19 mouse cellular contexts compared by ENCODE assay signal in genomic region chr11:35783038-35783437, GRCm38 (mm10). TPM values are rescaled to one million over a fixed set of nuclear protein-coding genes. Genes with fewer than 3 reads are reported as not detected.
DNase-seq lines count a peak whose midpoint lies in the region; ATAC-seq and TF ChIP-seq lines count a peak whose summit lies in the region.
"Had no signal": no experiment of that assay in that cellular context is flagged by ENCODE, and none has a peak within 500 bp of the region (broad histone marks: within the 10 kb centered on the region; RNA-seq: fewer than 3 reads in every experiment).

No protein-coding gene starts in this region.

- H3K27ac ChIP-seq in gastrocnemius, adult 2 months, result no peak overlapping the region
- no peak overlapping the region for H3K27ac ChIP-seq in CH12.LX (ENCODE audit: insufficient read depth, low read depth)
- H3K27ac ChIP-seq in intestine, embryonic 16.5 days (ENCODE audit: low read length), result no peak overlapping the region
- no peak overlapping the region for H3K27ac ChIP-seq in forebrain, embryonic 13.5 days
- H3K27ac ChIP-seq: liver, embryonic 13.5 days; midbrain, embryonic 10.5 days had no signal

- 88% methylated on average over 5 of the region's 5 CpGs for WGBS in intestine, embryonic 16.5 days
- 93% methylated on average over 5 of the region's 5 CpGs for WGBS in forebrain, embryonic 13.5 days

- peak; percentile 3 for TF ChIP-seq RAD21 in CH12.LX (IDR thresholded peaks at IDR 0.05; ENCODE audit: low read depth, low read length)

- TF ChIP-seq POLR2A in CH12.LX (IDR thresholded peaks at IDR 0.05; ENCODE audit: low read depth, low read length), result no peak

- H3K4me1 ChIP-seq in CH12.LX (ENCODE audit: control insufficient read depth in 1 of 2, insufficient read depth in 2 of 2), result no peaks in the 10 kb centered on the region
- H3K4me1 ChIP-seq in intestine, embryonic 16.5 days (ENCODE audit: control insufficient read depth, insufficient read depth, low read length), result no peaks in the 10 kb centered on the region
- H3K4me1 ChIP-seq in forebrain, embryonic 13.5 days, result no peaks in the 10 kb centered on the region
- H3K4me1 ChIP-seq: liver, embryonic 13.5 days; midbrain, embryonic 10.5 days had no signal

- dilution Hi-C loops in CH12.LX (cut with MboI; ENCODE audit: extremely low pct_ligation_motif_present, extremely low pct_unique_long_range_greater_than_20kb, low sequenced_read_pairs), result no loop called here

- no peaks in the 10 kb centered on the region for H3K27me3 ChIP-seq in CH12.LX (replicated peaks)
- H3K27me3 ChIP-seq in intestine, embryonic 16.5 days (replicated peaks; ENCODE audit: control insufficient read depth, insufficient read depth, low read length), result no peaks in the 10 kb centered on the region
- no peaks in the 10 kb centered on the region for H3K27me3 ChIP-seq in forebrain, embryonic 13.5 days
- H3K27me3 ChIP-seq: liver, embryonic 13.5 days had no signal

- H3K4me2 ChIP-seq in CH12.LX (ENCODE audit: insufficient read depth, low read depth, poor library complexity, severe bottlenecking), result no peak overlapping the region
- no peak overlapping the region for H3K4me2 ChIP-seq in intestine, embryonic 16.5 days (ENCODE audit: low read depth, low read length)
- no peak overlapping the region for H3K4me2 ChIP-seq in forebrain, embryonic 13.5 days
- H3K4me2 ChIP-seq: liver, embryonic 13.5 days had no signal

- in situ Hi-C loops in CH12.LX (cut with MboI; ENCODE audit: low pct_ligation_motif_present, low pct_unique_long_range_greater_than_20kb, low sequenced_read_pairs), result no loop called here

- TF ChIP-seq CTCF in gastrocnemius, adult 2 months (IDR thresholded peaks at IDR 0.05), result peak; percentile 8; the same call in 1 of the 2 replicates
- no peak; a peak in 1 of 4 replicates for TF ChIP-seq CTCF in CH12.LX (conservative IDR thresholded peaks at IDR 0.05 in 1 of 2, IDR thresholded peaks at IDR 0.05 in 1 of 2; ENCODE audit: low read depth in 2 of 2, low read length in 2 of 2)

- intact Hi-C loops in gastrocnemius, adult 2 months (cut with DNase I), result loop anchor here (5.0 kb wide), 1 partner anchor 34 kb away; no protein-coding TSS in a partner anchor

- H3K9me3 ChIP-seq in CH12.LX (replicated peaks; ENCODE audit: low read length), result peaks cover 6% of the 10 kb centered on the region
- H3K9me3 ChIP-seq in intestine, embryonic 16.5 days (ENCODE audit: control insufficient read depth, low read length), result no peaks in the 10 kb centered on the region
- H3K9me3 ChIP-seq in forebrain, embryonic 13.5 days (replicated peaks), result no peaks in the 10 kb centered on the region
- H3K9me3 ChIP-seq: liver, embryonic 13.5 days had no signal

- H3K79me2 ChIP-seq in CH12.LX (replicated peaks; ENCODE audit: control insufficient read depth, extremely low read depth, insufficient read depth, poor library complexity, severe bottlenecking), result peaks cover 10% of the 10 kb centered on the region

- no peak overlapping the region for H3K9ac ChIP-seq in CH12.LX (ENCODE audit: insufficient read depth, low read depth)
- no peak overlapping the region for H3K9ac ChIP-seq in intestine, embryonic 16.5 days (ENCODE audit: low read depth, low read length)
- H3K9ac ChIP-seq in forebrain, embryonic 13.5 days, result no peak overlapping the region
- H3K9ac ChIP-seq: liver, embryonic 13.5 days had no signal

- no peak overlapping the region for H3K4me3 ChIP-seq in gastrocnemius, adult 2 months
- H3K4me3 ChIP-seq in CH12.LX (replicated peaks in 1 of 3; ENCODE audit: low read depth in 2 of 3, low read length in 2 of 3, poor library complexity in 1 of 3), result no peak overlapping the region
- no peak overlapping the region for H3K4me3 ChIP-seq in intestine, embryonic 16.5 days (ENCODE audit: low read length)
- no peak overlapping the region for H3K4me3 ChIP-seq in forebrain, embryonic 13.5 days
- H3K4me3 ChIP-seq: liver, embryonic 13.5 days; midbrain, embryonic 10.5 days had no signal

- no peak for TF ChIP-seq EP300 in CH12.LX (IDR thresholded peaks at IDR 0.05; ENCODE audit: low read length)

- ATAC-seq in intestine, embryonic 16.5 days, result peak; percentile 41
- ATAC-seq in forebrain, embryonic 13.5 days, result no peak

- peaks cover 58 to 88% of the 10 kb centered on the region in 2 experiments for H3K36me3 ChIP-seq in CH12.LX (replicated peaks in 1 of 2; ENCODE audit: control insufficient read depth in 1 of 2, insufficient read depth in 1 of 2, low read length in 1 of 2)
- peaks cover 31% of the 10 kb centered on the region for H3K36me3 ChIP-seq in intestine, embryonic 16.5 days (ENCODE audit: control insufficient read depth, insufficient read depth, low read length)
- peaks cover 67% of the 10 kb centered on the region for H3K36me3 ChIP-seq in forebrain, embryonic 13.5 days (ENCODE audit: poor library complexity, severe bottlenecking)

- no peak for DNase-seq in gastrocnemius, adult 2 months
- DNase-seq in gastrocnemius, postnatal 25 days, result no peak
- DNase-seq in kidney, adult 8-10 months, result peak; percentile 36 to 57
- no peak for DNase-seq in kidney, postnatal 4 days
- no peak for DNase-seq in CH12.LX (ENCODE audit: extremely low read depth)
- no peak for DNase-seq in thymus, postnatal 4 days
- DNase-seq: adrenal gland, adult 2 months; cerebellum, adult 18-20 months; layer of hippocampus, postnatal 36 days; liver, embryonic 13.5 days; lung, postnatal 10 days; right cerebral cortex, adult 18-20 months; thymus, postnatal 25 days had no signal

TF ChIP-seq in CH12.LX, 34 proteins besides CTCF, POLR2A, EP300 and RAD21:
- TF ChIP-seq ELF1 (IDR thresholded peaks at IDR 0.05; ENCODE audit: low read depth, low read length) (no peak), NELFE (IDR thresholded peaks at IDR 0.05; ENCODE audit: low read depth, low read length) (no peak), E2F4 (IDR thresholded peaks at IDR 0.05; ENCODE audit: insufficient replicate concordance, low read depth, low read length) (no peak), HCFC1 (IDR thresholded peaks at IDR 0.05; ENCODE audit: low read depth, low read length) (no peak), ZC3H11A (IDR thresholded peaks at IDR 0.05; ENCODE audit: low read depth, low read length) (no peak), MAX (IDR thresholded peaks at IDR 0.05; ENCODE audit: low read length) (no peak), IRF4 (IDR thresholded peaks at IDR 0.05; ENCODE audit: low read depth, low read length) (no peak), ZMIZ1 (IDR thresholded peaks at IDR 0.05; ENCODE audit: low read depth, low read length) (no peak), USF1 (IDR thresholded peaks at IDR 0.05; ENCODE audit: low read depth, low read length) (no peak), TBP (conservative IDR thresholded peaks at IDR 0.05; ENCODE audit: low read depth, low read length) (no peak)

RNA-seq across cellular contexts. Expression of gene Pank3, which starts 13.8 kb away (rescaled TPM):
- 10 to 100 TPM; 18.3 to 20.5 TPM for total RNA-seq in gastrocnemius, adult 2 months (2021)
- 10 to 100 TPM; 19.7 to 22.8 TPM for total RNA-seq in gastrocnemius, postnatal 25 days (2021)
- total RNA-seq in CH12.LX (2012; rRNA removed) (18.2 and 22.7 TPM in 2 replicates), CH12.LX (2014; rRNA removed) (36.4 and 40.2 TPM in 2 replicates)
- polyA plus RNA-seq in CH12.LX (2012; ENCODE audit: insufficient read length, low read depth), result 19.6 and 22.5 TPM in 2 replicates
- 27.1 and 34.9 TPM in 2 replicates for polyA plus RNA-seq in intestine, embryonic 16.5 days (2015; fragmentation: Nextera tagmentation; extraction: Ambion mirVana)
- polyA plus RNA-seq in forebrain, embryonic 13.5 days (2015; fragmentation: Nextera tagmentation; extraction: Ambion mirVana), result 22.7 and 23.4 TPM in 2 replicates

RNA-seq across cellular contexts. Expression of gene Fbll1, which starts 15.6 kb away (rescaled TPM):
- not detected for total RNA-seq in gastrocnemius, adult 2 months (2021)
- total RNA-seq in gastrocnemius, postnatal 25 days (2021), result not detected
- total RNA-seq in CH12.LX (2012; rRNA removed), result not detected in 2 replicates
- total RNA-seq in CH12.LX (2014; rRNA removed), result not detected in 2 replicates
- polyA plus RNA-seq in CH12.LX (2012; ENCODE audit: insufficient read length, low read depth), result not detected in 2 replicates
- 0.11 TPM in 1 of 2 replicates, not detected in the other for polyA plus RNA-seq in intestine, embryonic 16.5 days (2015; fragmentation: Nextera tagmentation; extraction: Ambion mirVana)
- polyA plus RNA-seq in forebrain, embryonic 13.5 days (2015; fragmentation: Nextera tagmentation; extraction: Ambion mirVana), result 2.4 and 4.0 TPM in 2 replicates
- total RNA-seq: adrenal gland, adult 2 months had no signal
- polyA plus RNA-seq: gonadal fat pad, adult 2 months; heart, embryonic 16.5 days; liver, embryonic 13.5 days; spleen, adult 2 months had no signal

RNA-seq across cellular contexts. Expression of gene Rars, which starts 51.3 kb away (rescaled TPM):
- total RNA-seq in gastrocnemius, adult 2 months (2021), result 10 to 100 TPM; 40.7 to 43.1 TPM
- 10 to 100 TPM; 42.9 to 47.6 TPM for total RNA-seq in gastrocnemius, postnatal 25 days (2021)
- total RNA-seq in CH12.LX (2012; rRNA removed), result 169 and 207 TPM in 2 replicates
- total RNA-seq in CH12.LX (2014; rRNA removed), result 280 and 301 TPM in 2 replicates
- polyA plus RNA-seq in CH12.LX (2012; ENCODE audit: insufficient read length, low read depth), result 328 and 338 TPM in 2 replicates
- 132 and 139 TPM in 2 replicates for polyA plus RNA-seq in intestine, embryonic 16.5 days (2015; fragmentation: Nextera tagmentation; extraction: Ambion mirVana)
- polyA plus RNA-seq in forebrain, embryonic 13.5 days (2015; fragmentation: Nextera tagmentation; extraction: Ambion mirVana), result 76.0 and 80.6 TPM in 2 replicates

Comparison
In these comparisons a context has a peak if more than half of its experiments do, and no peak if none do; other contexts are left out.
1. DNase-seq: peak in kidney, adult 8-10 months (2 of 2); none in gastrocnemius, adult 2 months (single experiment), gastrocnemius, postnatal 25 days (single experiment), kidney, postnatal 4 days (0 of 2), CH12.LX (single experiment) and thymus, postnatal 4 days (single experiment).